Mouse (Mus musculus): Measurements from ENCODE around the gene Tenm4. TPM values are rescaled to one million over a fixed set of nuclear protein-coding genes. Genes with fewer than 3 reads are reported as not detected.

The Tenm4 gene
- 38.9 and 72.4 TPM in 2 replicates for total RNA-seq (2012; rRNA removed)

GRCm38 (mm10) chr7:96170924-96171595 is at the start of gene Tenm4:
Gene Tenm4, plus strand, starts transcription at chr7:96171246.
- peaks cover 0 to 24% of the 10 kb centered on the region in 2 experiments; a peak in 2 of 4 replicates for H3K4me1 ChIP-seq (ENCODE audit: control insufficient read depth in 2 of 2, insufficient read depth in 2 of 2, low read length in 2 of 2, poor library complexity in 1 of 2)
- in situ Hi-C loops (cut with MboI; ENCODE audit: low sequenced_read_pairs in 2 of 2, unreplicated experiment in 2 of 2) = no loop called here
- no peak within 1 kb of the TSS for H3K9ac ChIP-seq (ENCODE audit: insufficient read depth, low read depth, low read length, poor library complexity, severe bottlenecking)
- DNase-seq (ENCODE audit: low read depth, low spot score) = no peak
- no peak within 1 kb of the TSS for H3K4me3 ChIP-seq (ENCODE audit: insufficient read depth in 1 of 2, low read depth in 1 of 2, low read length in 2 of 2, poor library complexity in 1 of 2, severe bottlenecking in 1 of 2)
- H3K9me3 ChIP-seq (ENCODE audit: control insufficient read depth, insufficient read depth, low read depth, low read length) = no peaks in the 10 kb centered on the region
- no peaks in the 10 kb centered on the region for H3K36me3 ChIP-seq (ENCODE audit: control insufficient read depth, insufficient read depth, low read length, poor library complexity, severe bottlenecking)
- TF ChIP-seq HCFC1 (IDR thresholded peaks at IDR 0.05; ENCODE audit: borderline replicate concordance, insufficient read depth, low read length) (no peak), MAFK (IDR thresholded peaks at IDR 0.05; ENCODE audit: insufficient read depth, low read depth, low read length) (no peak), ZNF384 (IDR thresholded peaks at IDR 0.05; ENCODE audit: low read depth, low read length) (no peak), ZC3H11A (IDR thresholded peaks at IDR 0.05; ENCODE audit: borderline replicate concordance, low read depth, low read length) (no peak), CHD2 (IDR thresholded peaks at IDR 0.05; ENCODE audit: low read depth, low read length) (no peak)
- no peak within 1 kb of the TSS for H3K27ac ChIP-seq (ENCODE audit: insufficient read depth, low read depth, low read length, poor library complexity, severe bottlenecking)

GRCm38 (mm10) chr7:96130763-96131162 is 40.3 kb upstream of the Tenm4 start:
- Histone ChIP-seq H3K4me1 (ENCODE audit: control insufficient read depth in 2 of 2, insufficient read depth in 2 of 2, low read length in 2 of 2, poor library complexity in 1 of 2) (no peaks in the 10 kb centered on the region), H3K9me3 (ENCODE audit: control insufficient read depth, insufficient read depth, low read depth, low read length) (no peaks in the 10 kb centered on the region), H3K27ac (ENCODE audit: insufficient read depth, low read depth, low read length, poor library complexity, severe bottlenecking) (no peak overlapping the region), H3K4me3 (ENCODE audit: insufficient read depth in 1 of 2, low read depth in 1 of 2, low read length in 2 of 2, poor library complexity in 1 of 2, severe bottlenecking in 1 of 2) (no peak overlapping the region), H3K36me3 (ENCODE audit: control insufficient read depth, insufficient read depth, low read length, poor library complexity, severe bottlenecking) (no peaks in the 10 kb centered on the region), H3K9ac (ENCODE audit: insufficient read depth, low read depth, low read length, poor library complexity, severe bottlenecking) (no peak overlapping the region)
- TF ChIP-seq ZNF384 (IDR thresholded peaks at IDR 0.05; ENCODE audit: low read depth, low read length) (no peak), CHD2 (IDR thresholded peaks at IDR 0.05; ENCODE audit: low read depth, low read length) (no peak), MAFK (IDR thresholded peaks at IDR 0.05; ENCODE audit: insufficient read depth, low read depth, low read length) (no peak), HCFC1 (IDR thresholded peaks at IDR 0.05; ENCODE audit: borderline replicate concordance, insufficient read depth, low read length) (no peak), ZC3H11A (IDR thresholded peaks at IDR 0.05; ENCODE audit: borderline replicate concordance, low read depth, low read length) (no peak)
- DNase-seq (ENCODE audit: low read depth, low spot score) = no peak
- in situ Hi-C loops (cut with MboI; ENCODE audit: low sequenced_read_pairs in 2 of 2, unreplicated experiment in 2 of 2) = no loop called here

DNA sequence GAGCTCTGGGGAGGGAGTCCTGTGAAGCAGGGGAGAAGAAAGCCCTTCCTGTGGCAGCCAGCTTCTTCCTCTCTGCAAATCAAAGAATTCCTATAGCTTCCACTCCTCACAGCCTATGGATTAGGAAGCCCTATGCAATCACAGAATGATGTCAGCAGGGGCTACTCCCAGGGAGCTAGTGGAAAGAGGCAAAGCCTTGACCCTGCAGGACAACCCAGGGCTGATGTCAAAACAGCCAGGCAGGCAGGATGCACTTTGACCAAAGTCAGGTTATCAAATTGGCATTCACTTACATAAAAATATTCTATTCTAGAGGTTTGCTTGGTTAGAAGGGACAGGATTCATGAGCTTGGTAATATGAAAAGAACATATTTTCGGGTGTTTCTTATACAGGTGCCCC is 39.9 kb upstream of the Tenm4 start:
- Histone ChIP-seq H3K4me1 (ENCODE audit: control insufficient read depth in 2 of 2, insufficient read depth in 2 of 2, low read length in 2 of 2, poor library complexity in 1 of 2) (no peaks in the 10 kb centered on the region), H3K9ac (ENCODE audit: insufficient read depth, low read depth, low read length, poor library complexity, severe bottlenecking) (no peak overlapping the region), H3K4me3 (ENCODE audit: insufficient read depth in 1 of 2, low read depth in 1 of 2, low read length in 2 of 2, poor library complexity in 1 of 2, severe bottlenecking in 1 of 2) (no peak overlapping the region), H3K9me3 (ENCODE audit: control insufficient read depth, insufficient read depth, low read depth, low read length) (no peaks in the 10 kb centered on the region), H3K27ac (ENCODE audit: insufficient read depth, low read depth, low read length, poor library complexity, severe bottlenecking) (no peak overlapping the region), H3K36me3 (ENCODE audit: control insufficient read depth, insufficient read depth, low read length, poor library complexity, severe bottlenecking) (no peaks in the 10 kb centered on the region)
- in situ Hi-C loops (cut with MboI; ENCODE audit: low sequenced_read_pairs in 2 of 2, unreplicated experiment in 2 of 2) = no loop called here
- no peak for DNase-seq (ENCODE audit: low read depth, low spot score)
- TF ChIP-seq ZC3H11A (IDR thresholded peaks at IDR 0.05; ENCODE audit: borderline replicate concordance, low read depth, low read length) = no peak

GRCm38 (mm10) chr7:96136497-96136961 is 34.5 kb upstream of the Tenm4 start:
- Histone ChIP-seq H3K36me3 (ENCODE audit: control insufficient read depth, insufficient read depth, low read length, poor library complexity, severe bottlenecking) (no peaks in the 10 kb centered on the region), H3K27ac (ENCODE audit: insufficient read depth, low read depth, low read length, poor library complexity, severe bottlenecking) (no peak overlapping the region), H3K9me3 (ENCODE audit: control insufficient read depth, insufficient read depth, low read depth, low read length) (no peaks in the 10 kb centered on the region), H3K4me1 (ENCODE audit: control insufficient read depth in 2 of 2, insufficient read depth in 2 of 2, low read length in 2 of 2, poor library complexity in 1 of 2) (no peaks in the 10 kb centered on the region), H3K4me3 (ENCODE audit: insufficient read depth in 1 of 2, low read depth in 1 of 2, low read length in 2 of 2, poor library complexity in 1 of 2, severe bottlenecking in 1 of 2) (no peak overlapping the region), H3K9ac (ENCODE audit: insufficient read depth, low read depth, low read length, poor library complexity, severe bottlenecking) (no peak overlapping the region)
- no peak for DNase-seq (ENCODE audit: low read depth, low spot score)
- in situ Hi-C loops (cut with MboI; ENCODE audit: low sequenced_read_pairs in 2 of 2, unreplicated experiment in 2 of 2) = no loop called here
- no peak for TF ChIP-seq HCFC1 (IDR thresholded peaks at IDR 0.05; ENCODE audit: borderline replicate concordance, insufficient read depth, low read length)
- no peak for TF ChIP-seq CHD2 (IDR thresholded peaks at IDR 0.05; ENCODE audit: low read depth, low read length)
- TF ChIP-seq MAFK (IDR thresholded peaks at IDR 0.05; ENCODE audit: insufficient read depth, low read depth, low read length) = peak; percentile 55; the same call in 1 of the 2 replicates
- TF ChIP-seq ZC3H11A (IDR thresholded peaks at IDR 0.05; ENCODE audit: borderline replicate concordance, low read depth, low read length) = peak; percentile 4; the same call in 1 of the 2 replicates
- TF ChIP-seq ZNF384 (IDR thresholded peaks at IDR 0.05; ENCODE audit: low read depth, low read length) = no peak
